Mouse (Mus musculus): ENCODE measurements around the gene Wdfy1. TPM values are rescaled to one million over a fixed set of nuclear protein-coding genes. Genes with fewer than 3 reads are reported as not detected.
A peak's percentile ranks its signal among the peaks of the same experiment; 100 is the strongest.

The Wdfy1 gene
- polyA plus RNA-seq, 1 experiment from 2014 or later = 32.0 TPM

GRCm38 (mm10) chr1:79760656-79761055 lies 15.3 kb downstream of the Wdfy1 start:
- Histone ChIP-seq H3K4me1 (replicated peaks) (peaks cover 37% of the 10 kb centered on the region), H3K36me3 (no peaks in the 10 kb centered on the region), H3K9ac (peak overlapping the region; percentile 95), H3K9me3 (replicated peaks) (no peaks in the 10 kb centered on the region), H3K27ac (no peak overlapping the region), H3K27me3 (no peaks in the 10 kb centered on the region), H3K4me2 (peak overlapping the region; percentile 89), H3K4me3 (peak overlapping the region; percentile 96)
- ATAC-seq (replicated peaks; ENCODE audit: insufficient number of reproducible peaks, insufficient read depth, low FRiP score, low read depth) = 0 out of 2 replicates have a peak, but pooled peaks have one; percentile 1
- 6% methylated on average over 11 of the region's 11 CpGs for WGBS

GRCm38 (mm10) chr1:79759436-79759972 lies 16.4 kb downstream of the Wdfy1 start:
- no peaks in the 10 kb centered on the region for H3K27me3 ChIP-seq
- no peak for ATAC-seq (replicated peaks; ENCODE audit: insufficient number of reproducible peaks, insufficient read depth, low FRiP score, low read depth)
- peaks cover 37% of the 10 kb centered on the region for H3K4me1 ChIP-seq (replicated peaks)
- no peak overlapping the region for H3K9ac ChIP-seq
- H3K9me3 ChIP-seq (replicated peaks) = no peaks in the 10 kb centered on the region
- peak overlapping the region; percentile 24; the same call in 1 of the 2 replicates for H3K4me2 ChIP-seq
- no peak overlapping the region for H3K27ac ChIP-seq
- H3K4me3 ChIP-seq = peak overlapping the region; percentile 12; the same call in 1 of the 2 replicates
- WGBS = 75% methylated on average over 5 of the region's 5 CpGs
- no peaks in the 10 kb centered on the region for H3K36me3 ChIP-seq

GRCm38 (mm10) chr1:79759006-79759405 lies 16.9 kb downstream of the Wdfy1 start:
- Histone ChIP-seq H3K4me3 (no peak overlapping the region), H3K27ac (no peak overlapping the region), H3K9ac (no peak overlapping the region), H3K27me3 (no peaks in the 10 kb centered on the region), H3K4me1 (replicated peaks) (peaks cover 37% of the 10 kb centered on the region), H3K9me3 (replicated peaks) (no peaks in the 10 kb centered on the region), H3K4me2 (no peak overlapping the region), H3K36me3 (no peaks in the 10 kb centered on the region)
- no peak for ATAC-seq (replicated peaks; ENCODE audit: insufficient number of reproducible peaks, insufficient read depth, low FRiP score, low read depth)
- 59% methylated on average over 2 of the region's 2 CpGs for WGBS

GRCm38 (mm10) chr1:79757597-79757996 lies 18.3 kb downstream of the Wdfy1 start:
- H3K27me3 ChIP-seq = no peaks in the 10 kb centered on the region
- H3K4me3 ChIP-seq = no peak overlapping the region
- H3K9me3 ChIP-seq (replicated peaks) = no peaks in the 10 kb centered on the region
- H3K9ac ChIP-seq = no peak overlapping the region
- H3K27ac ChIP-seq = peak overlapping the region; percentile 53
- H3K4me2 ChIP-seq = no peak overlapping the region
- ATAC-seq (replicated peaks; ENCODE audit: insufficient number of reproducible peaks, insufficient read depth, low FRiP score, low read depth) = no peak
- H3K4me1 ChIP-seq (replicated peaks) = peaks cover 32% of the 10 kb centered on the region
- H3K36me3 ChIP-seq = no peaks in the 10 kb centered on the region
- WGBS = 68% methylated on average over 4 of the region's 4 CpGs

- no peaks in the 10 kb centered on the region for H3K9me3 ChIP-seq (replicated peaks)
- peaks cover 27% of the 10 kb centered on the region for H3K4me1 ChIP-seq (replicated peaks)
- H3K9ac ChIP-seq = no peak overlapping the region
- no peak overlapping the region for H3K4me2 ChIP-seq
- H3K36me3 ChIP-seq = no peaks in the 10 kb centered on the region
- 52% methylated on average over 7 of the region's 7 CpGs for WGBS
- H3K4me3 ChIP-seq = no peak overlapping the region
- peak overlapping the region; percentile 53 for H3K27ac ChIP-seq
- no peak for ATAC-seq (replicated peaks; ENCODE audit: insufficient number of reproducible peaks, insufficient read depth, low FRiP score, low read depth)
- H3K27me3 ChIP-seq = no peaks in the 10 kb centered on the region
Measured at GRCm38 (mm10) chr1:79757161-79757560, 18.8 kb downstream of the Wdfy1 start.

- Histone ChIP-seq H3K9ac (no peak overlapping the region), H3K27ac (0 out of 2 replicates have a peak overlapping the region, but pooled peaks have one; percentile 53)
- 88% methylated on average over 5 of the region's 5 CpGs for WGBS
Measured at GRCm38 (mm10) chr1:79756417-79756816, 19.5 kb downstream of the Wdfy1 start.

GRCm38 (mm10) chr1:79755376-79755775 lies 20.6 kb downstream of the Wdfy1 start:
- H3K4me3 ChIP-seq = no peak overlapping the region
- ATAC-seq (replicated peaks; ENCODE audit: insufficient number of reproducible peaks, insufficient read depth, low FRiP score, low read depth) = no peak
- H3K36me3 ChIP-seq = no peaks in the 10 kb centered on the region
- no peaks in the 10 kb centered on the region for H3K9me3 ChIP-seq (replicated peaks)
- H3K27ac ChIP-seq = no peak overlapping the region
- WGBS = 27% methylated on average over 2 of the region's 2 CpGs
- no peaks in the 10 kb centered on the region for H3K27me3 ChIP-seq
- H3K4me2 ChIP-seq = no peak overlapping the region
- H3K4me1 ChIP-seq (replicated peaks) = peaks cover 22% of the 10 kb centered on the region
- no peak overlapping the region for H3K9ac ChIP-seq

More at GRCm38 (mm10) chr1:79756417-79756816, 19.5 kb downstream of the Wdfy1 start:
- H3K4me1 ChIP-seq (replicated peaks) = peaks cover 28% of the 10 kb centered on the region
- no peak overlapping the region for H3K4me3 ChIP-seq
- no peaks in the 10 kb centered on the region for H3K9me3 ChIP-seq (replicated peaks)
- ATAC-seq (replicated peaks; ENCODE audit: insufficient number of reproducible peaks, insufficient read depth, low FRiP score, low read depth) = no peak
- H3K36me3 ChIP-seq = no peaks in the 10 kb centered on the region
- H3K27me3 ChIP-seq = no peaks in the 10 kb centered on the region
- H3K4me2 ChIP-seq = no peak overlapping the region

GRCm38 (mm10) chr1:79754936-79755335 lies 21.0 kb downstream of the Wdfy1 start:
- H3K9me3 ChIP-seq (replicated peaks) = no peaks in the 10 kb centered on the region
- H3K27ac ChIP-seq = no peak overlapping the region
- no peak overlapping the region for H3K4me3 ChIP-seq
- ATAC-seq (replicated peaks; ENCODE audit: insufficient number of reproducible peaks, insufficient read depth, low FRiP score, low read depth) = no peak
- H3K36me3 ChIP-seq = no peaks in the 10 kb centered on the region
- H3K4me1 ChIP-seq (replicated peaks) = peaks cover 20% of the 10 kb centered on the region
- H3K27me3 ChIP-seq = no peaks in the 10 kb centered on the region
- no peak overlapping the region for H3K4me2 ChIP-seq
- 86% methylated on average over 3 of the region's 3 CpGs for WGBS
- no peak overlapping the region for H3K9ac ChIP-seq

GRCm38 (mm10) chr1:79753456-79753855 lies 22.5 kb downstream of the Wdfy1 start:
- H3K9ac ChIP-seq = no peak overlapping the region
- no peaks in the 10 kb centered on the region for H3K36me3 ChIP-seq
- no peak for ATAC-seq (replicated peaks; ENCODE audit: insufficient number of reproducible peaks, insufficient read depth, low FRiP score, low read depth)
- peaks cover 23% of the 10 kb centered on the region for H3K4me1 ChIP-seq (replicated peaks)
- no peaks in the 10 kb centered on the region for H3K9me3 ChIP-seq (replicated peaks)
- H3K27ac ChIP-seq = no peak overlapping the region
- no peak overlapping the region for H3K4me3 ChIP-seq
- WGBS = 89% methylated on average over 3 of the region's 3 CpGs
- no peaks in the 10 kb centered on the region for H3K27me3 ChIP-seq
- H3K4me2 ChIP-seq = no peak overlapping the region

GRCm38 (mm10) chr1:79752714-79753340 lies 23.1 kb downstream of the Wdfy1 start:
- no peak overlapping the region for H3K27ac ChIP-seq
- WGBS = 82% methylated on average over 4 of the region's 4 CpGs
- peaks cover 23% of the 10 kb centered on the region for H3K4me1 ChIP-seq (replicated peaks)
- no peak for ATAC-seq (replicated peaks; ENCODE audit: insufficient number of reproducible peaks, insufficient read depth, low FRiP score, low read depth)
- no peak overlapping the region for H3K9ac ChIP-seq
- no peak overlapping the region for H3K4me2 ChIP-seq
- H3K36me3 ChIP-seq = no peaks in the 10 kb centered on the region
- no peaks in the 10 kb centered on the region for H3K9me3 ChIP-seq (replicated peaks)
- no peak overlapping the region for H3K4me3 ChIP-seq
- H3K27me3 ChIP-seq = no peaks in the 10 kb centered on the region

GRCm38 (mm10) chr1:79752015-79752695 lies 23.8 kb downstream of the Wdfy1 start:
- ATAC-seq (replicated peaks; ENCODE audit: insufficient number of reproducible peaks, insufficient read depth, low FRiP score, low read depth) = no peak
- H3K27me3 ChIP-seq = no peaks in the 10 kb centered on the region
- H3K4me3 ChIP-seq = no peak overlapping the region
- WGBS = 66% methylated on average over 7 of the region's 7 CpGs
- no peaks in the 10 kb centered on the region for H3K9me3 ChIP-seq (replicated peaks)
- peak overlapping the region; percentile 39 for H3K27ac ChIP-seq
- H3K9ac ChIP-seq = no peak overlapping the region
- H3K4me1 ChIP-seq (replicated peaks) = peaks cover 22% of the 10 kb centered on the region
- H3K36me3 ChIP-seq = no peaks in the 10 kb centered on the region
- no peak overlapping the region for H3K4me2 ChIP-seq
